11 mouse cellular contexts compared by ENCODE assay signal in genomic region chr4:130270089-130270488, GRCm38 (mm10). TPM values are rescaled to one million over a fixed set of nuclear protein-coding genes. Genes with fewer than 3 reads are reported as not detected.
DNase-seq lines count a peak whose midpoint lies in the region; ATAC-seq lines count a peak whose summit lies in the region.
"Had no signal": no experiment of that assay in that cellular context is flagged by ENCODE, and none has a peak within 500 bp of the region (broad histone marks: within the 10 kb centered on the region; RNA-seq: fewer than 3 reads in every experiment).

No protein-coding gene starts in this region.

- DNase-seq in adrenal gland, adult (ENCODE audit: inconsistent age in 2 of 2, low spot score in 1 of 2), result peak; percentile 36 to 41
- no peak for DNase-seq in adrenal gland, adult 18-20 months (ENCODE audit: low spot score in 2 of 2)
- DNase-seq in brain, adult 2 months (ENCODE audit: low read depth, low spot score), result peak; percentile 92
- peak; percentile 86 to 94 for DNase-seq in layer of hippocampus, adult 18-20 months (ENCODE audit: low spot score in 2 of 2)
- DNase-seq in liver, embryonic 13.5 days, result peak; percentile 57
- no peak for DNase-seq in kidney, adult 11 months
- no peak for DNase-seq in thymus, postnatal 0 days (ENCODE audit: low spot score)
- no peak for DNase-seq in urinary bladder, adult 18-20 months (ENCODE audit: low spot score in 2 of 2)

- no peak overlapping the region for H3K27ac ChIP-seq in liver, embryonic 13.5 days
- H3K27ac ChIP-seq: embryonic facial prominence, embryonic 13.5 days; heart, embryonic 15.5 days; limb, embryonic 12.5 days had no signal

- H3K9me3 ChIP-seq in liver, embryonic 13.5 days (replicated peaks), result no peaks in the 10 kb centered on the region
- H3K9me3 ChIP-seq: embryonic facial prominence, embryonic 13.5 days; heart, embryonic 15.5 days; limb, embryonic 12.5 days had no signal

- peak; percentile 78 for ATAC-seq in liver, embryonic 13.5 days (ENCODE audit: low read depth)

- H3K9ac ChIP-seq in liver, embryonic 13.5 days, result no peak overlapping the region
- H3K9ac ChIP-seq: embryonic facial prominence, embryonic 13.5 days; heart, embryonic 15.5 days; limb, embryonic 12.5 days had no signal

- no peak overlapping the region for H3K4me3 ChIP-seq in liver, embryonic 13.5 days (replicated peaks)
- H3K4me3 ChIP-seq: embryonic facial prominence, embryonic 13.5 days; heart, embryonic 15.5 days; limb, embryonic 12.5 days had no signal

- H3K4me1 ChIP-seq in liver, embryonic 13.5 days (replicated peaks), result peaks cover 35% of the 10 kb centered on the region

- WGBS in liver, embryonic 13.5 days (ENCODE audit: insufficient replicate concordance), result 49% methylated on average over 8 of the region's 8 CpGs

- peaks cover 58% of the 10 kb centered on the region for H3K27me3 ChIP-seq in liver, embryonic 13.5 days
- H3K27me3 ChIP-seq: embryonic facial prominence, embryonic 13.5 days; limb, embryonic 12.5 days had no signal

- H3K4me2 ChIP-seq in liver, embryonic 13.5 days, result no peak overlapping the region
- H3K4me2 ChIP-seq: embryonic facial prominence, embryonic 13.5 days; heart, embryonic 15.5 days; limb, embryonic 12.5 days had no signal

- H3K36me3 ChIP-seq in liver, embryonic 13.5 days, result no peaks in the 10 kb centered on the region
- H3K36me3 ChIP-seq: heart, embryonic 15.5 days had no signal

RNA-seq across cellular contexts. Expression of gene Serinc2, which starts 8.9 kb away (rescaled TPM):
- 1 to 10 TPM; 1.7 to 2.8 TPM for total RNA-seq in adrenal gland, adult 18-20 months (2021)
- 10 to 100 TPM in 1 of 2 experiments, 1 to 10 TPM in 1; 9.4 to 11.2 TPM for total RNA-seq in layer of hippocampus, adult 18-20 months (2021)
- 0.99 and 1.6 TPM in 2 replicates for polyA plus RNA-seq in liver, embryonic 13.5 days (2015; fragmentation: Nextera tagmentation; extraction: Ambion mirVana)
- 8.3 and 9.4 TPM in 2 replicates for polyA plus RNA-seq in thymus, postnatal 0 days (2015; fragmentation: Nextera tagmentation; extraction: Ambion mirVana)

RNA-seq across cellular contexts. Expression of gene Fabp3, which starts 38.3 kb away (rescaled TPM):
- 100 to 1,000 TPM in 1 of 2 experiments, 10 to 100 TPM in 1; 61.4 to 128 TPM for total RNA-seq in adrenal gland, adult 18-20 months (2021)
- total RNA-seq in layer of hippocampus, adult 18-20 months (2021), result 100 to 1,000 TPM in 1 of 2 experiments, 10 to 100 TPM in 1; 91.8 to 107 TPM
- 1.5 and 2.8 TPM in 2 replicates for polyA plus RNA-seq in liver, embryonic 13.5 days (2015; fragmentation: Nextera tagmentation; extraction: Ambion mirVana)
- 2.9 and 3.1 TPM in 2 replicates for polyA plus RNA-seq in thymus, postnatal 0 days (2015; fragmentation: Nextera tagmentation; extraction: Ambion mirVana)

RNA-seq across cellular contexts. Expression of gene Gm10570, which starts 38.4 kb away (rescaled TPM):
- total RNA-seq in adrenal gland, adult 18-20 months (2021), result not detected
- 1 to 10 TPM in 1 of 2 experiments, under 1 TPM in 1; 0.69 to 2.4 TPM for total RNA-seq in layer of hippocampus, adult 18-20 months (2021)
- polyA plus RNA-seq in liver, embryonic 13.5 days (2015; fragmentation: Nextera tagmentation; extraction: Ambion mirVana), result not detected in 2 replicates
- polyA plus RNA-seq in thymus, postnatal 0 days (2015; fragmentation: Nextera tagmentation; extraction: Ambion mirVana), result not detected in 2 replicates
- polyA plus RNA-seq: embryonic facial prominence, embryonic 13.5 days; limb, embryonic 12.5 days had no signal

RNA-seq across cellular contexts. Expression of gene Gm853, which starts 47.9 kb away (rescaled TPM):
- not detected for total RNA-seq in adrenal gland, adult 18-20 months (2021)
- not detected for total RNA-seq in layer of hippocampus, adult 18-20 months (2021)
- not detected in 2 replicates for polyA plus RNA-seq in liver, embryonic 13.5 days (2015; fragmentation: Nextera tagmentation; extraction: Ambion mirVana)
- 0.05 TPM in 1 of 2 replicates, not detected in the other for polyA plus RNA-seq in thymus, postnatal 0 days (2015; fragmentation: Nextera tagmentation; extraction: Ambion mirVana)
- polyA plus RNA-seq: embryonic facial prominence, embryonic 13.5 days; heart, embryonic 15.5 days; limb, embryonic 12.5 days had no signal

Comparison
In these comparisons a context has a peak if more than half of its experiments do, and no peak if none do; other contexts are left out.
1. DNase-seq: peak in adrenal gland, adult (2 of 2), brain, adult 2 months (single experiment), layer of hippocampus, adult 18-20 months (2 of 2) and liver, embryonic 13.5 days (single experiment); none in adrenal gland, adult 18-20 months (0 of 2), kidney, adult 11 months (single experiment), thymus, postnatal 0 days (single experiment) and urinary bladder, adult 18-20 months (0 of 2).